Mouse (Mus musculus) adrenal gland, adult (tissue): Measurements from ENCODE around the gene Vmn1r10.

Experiments
- DNase-seq, 2 experiments: peaks; one replicate each; pipeline ENCODE4 v3.0.0; 2022 to 2023; ENCODE audit warnings: low spot score in 1 of 2; ENCODE audit not compliant: inconsistent age in 2 of 2

Vmn1r10 gene

GRCm38 (mm10) chr6:57109154-57109553 lies at the start of gene Vmn1r10:
Gene Vmn1r10, plus strand, starts transcription at chr6:57109454.
- no peak for DNase-seq

- peak in 1 of 2 experiments; percentile 42 for DNase-seq
Measured at GRCm38 (mm10) chr6:57063730-57064129, 45.5 kb upstream of the Vmn1r10 start.

DNA sequence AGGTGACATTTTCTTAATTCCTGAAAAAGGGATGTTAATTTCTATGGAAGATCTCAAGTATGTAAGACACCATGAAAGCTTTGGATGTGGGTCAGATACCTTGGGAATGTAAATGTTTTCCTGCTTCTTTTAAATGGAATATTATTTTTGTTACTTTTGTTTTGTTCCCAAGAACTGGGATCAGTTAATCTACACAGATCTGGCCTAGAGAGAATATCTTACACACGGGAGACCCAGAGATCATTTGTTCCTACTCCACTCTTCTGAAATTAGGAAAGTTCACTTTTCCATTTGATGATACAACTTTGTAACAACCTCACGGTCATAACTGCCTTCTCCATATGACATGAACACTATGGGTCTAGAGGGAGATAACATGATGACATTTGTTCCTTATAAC lies 42.8 kb upstream of the Vmn1r10 start, which contains the start of gene Vmn1r9:
TSS of gene Vmn1r9 (plus strand) at position 301 of the 400 bp plus-strand sequence.
- no peak for DNase-seq

DNA sequence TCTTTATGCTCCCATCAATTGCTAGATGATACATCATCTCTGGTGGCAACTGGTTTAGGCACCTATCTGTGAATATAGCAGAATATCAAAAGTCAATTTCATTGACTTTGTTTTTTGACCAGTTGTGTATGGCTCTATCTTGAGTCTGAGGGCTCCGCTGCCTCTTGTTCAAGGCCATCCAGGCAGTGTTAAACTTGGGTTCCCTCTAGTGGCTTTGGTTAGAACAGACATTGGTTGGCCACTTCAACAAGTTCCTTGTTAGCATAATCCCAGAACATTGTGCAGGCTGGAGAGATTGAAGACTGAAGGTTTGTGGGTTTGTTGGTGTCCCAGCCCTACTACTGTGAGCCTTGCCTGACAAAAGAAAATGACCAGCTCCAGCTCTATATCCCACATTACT lies 2.9 kb upstream of the Vmn1r10 start:
- peak in 1 of 2 experiments; percentile 31 for DNase-seq

GRCm38 (mm10) chr6:57133155-57133554 lies 23.9 kb downstream of the Vmn1r10 start, which contains the start of gene Vmn1r11:
Gene Vmn1r11, plus strand, starts transcription at chr6:57133455.
- no peak for DNase-seq

GRCm38 (mm10) chr6:57156619-57157018 lies 47.4 kb downstream of the Vmn1r10 start, which contains the start of gene Vmn1r12:
Gene Vmn1r12, plus strand, starts transcription at chr6:57156919.
- no peak for DNase-seq
